Mouse (Mus musculus) heart, embryonic 16.5 days (tissue): Measurements from ENCODE around the gene Gm815. TPM values are rescaled to one million over a fixed set of nuclear protein-coding genes. Genes with fewer than 3 reads are reported as not detected.

Experiments
- ATAC-seq: fragments of 200-750 bp; cut with Nextera tagmentation; replicated peaks from 2 replicates; pipeline ENCODE4 v1.8.0; 2017; ENCODE audit warnings: moderate number of reproducible peaks; ENCODE audit not compliant: insufficient read depth, low FRiP score; ENCODE audit errors: extremely low read depth
- H3K27ac ChIP-seq: fragments of 300-500 bp; sonication (generic); 2 replicates; pipeline ENCODE4 v1.5.1; 2014; ENCODE audit warnings: mild to moderate bottlenecking, low read length, control low read depth, moderate library complexity
- H3K27me3 ChIP-seq: fragments of 300-500 bp; sonication (generic); 2 replicates; pipeline ENCODE4 v1.6.1; 2014; ENCODE audit warnings: low read length, mixed read lengths; ENCODE audit not compliant: control insufficient read depth, insufficient read depth
- H3K36me3 ChIP-seq: fragments of 300-500 bp; sonication (generic); 2 replicates; pipeline ENCODE4 v1.6.1; 2014; ENCODE audit not compliant: control insufficient read depth, insufficient read depth
- H3K4me1 ChIP-seq: fragments of 300-500 bp; sonication (generic); 2 replicates; pipeline ENCODE4 v1.6.1; 2014; ENCODE audit warnings: low read length, mixed read lengths; ENCODE audit not compliant: control insufficient read depth, insufficient read depth
- H3K4me2 ChIP-seq: fragments of 300-500 bp; sonication (generic); 2 replicates; pipeline ENCODE4 v1.6.1; 2014; ENCODE audit warnings: low read depth, mild to moderate bottlenecking, control low read depth, low read length
- H3K4me3 ChIP-seq: fragments of 300-500 bp; sonication (generic); 2 replicates; pipeline ENCODE4 v1.5.1; 2014; ENCODE audit warnings: mild to moderate bottlenecking, control low read depth, low read length
- H3K9ac ChIP-seq: fragments of 300-500 bp; sonication (generic); 2 replicates; pipeline ENCODE4 v1.6.1; 2014; ENCODE audit warnings: low read length, control low read depth
- H3K9me3 ChIP-seq: fragments of 300-500 bp; sonication (generic); replicated peaks from 2 replicates; pipeline ENCODE4 v1.6.1; 2016; ENCODE audit warnings: low read length; ENCODE audit not compliant: control insufficient read depth
- WGBS: fragments of 180-500 bp; shearing (Covaris S2); extraction: QIAGEN DNeasy Blood & Tissue Kit; methylation state at CpG from one replicate; pipeline ENCODE4 v1.1.7; 2014; 5-methylcytosine and 5-hydroxymethylcytosine counted together
- polyA plus RNA-seq: library from polyadenylated mRNA; unstranded; fragments of >200 nt; fragmentation: Nextera tagmentation; extraction: Ambion mirVana; gene quantifications from 2 replicates; pipeline ENCODE4 v1.2.1, GENCODE M21; 2015

Gm815 gene
- polyA plus RNA-seq, result not detected in 2 replicates

DNA sequence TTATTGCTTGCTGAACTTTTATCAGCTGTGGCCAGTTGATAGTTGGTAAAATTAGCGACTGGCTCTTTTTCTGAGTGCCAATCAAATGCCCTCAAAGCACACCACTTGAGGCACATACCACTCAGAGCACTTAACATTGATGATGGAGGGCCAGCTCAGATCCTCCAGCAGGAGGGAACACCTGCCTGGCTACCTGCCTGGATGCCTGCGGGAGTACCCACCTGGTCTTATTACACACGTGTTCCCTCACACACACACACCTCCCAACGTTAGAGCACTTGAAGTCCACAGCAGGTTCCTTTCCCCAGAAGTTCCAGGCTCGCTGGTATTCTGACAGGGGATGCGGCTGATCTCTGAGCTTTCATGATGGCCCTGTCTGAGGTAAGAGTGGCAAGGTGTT is at the start of gene Gm815:
Gene Gm815 (plus strand): TSS at position 266 of the 400 bp plus-strand sequence.
- Histone ChIP-seq H3K4me1 (0 out of 2 replicates have a peak, but pooled peaks cover 2% of the 10 kb centered on the region), H3K4me3 (no peak within 1 kb of the TSS), H3K27ac (no peak within 1 kb of the TSS), H3K9me3 (no peaks in the 10 kb centered on the region), H3K9ac (no peak within 1 kb of the TSS), H3K36me3 (no peaks in the 10 kb centered on the region), H3K27me3 (no peaks in the 10 kb centered on the region), H3K4me2 (no peak within 1 kb of the TSS)
- ATAC-seq, result no peak
- 59% methylated on average over 6 of the region's 6 CpGs for WGBS

DNA sequence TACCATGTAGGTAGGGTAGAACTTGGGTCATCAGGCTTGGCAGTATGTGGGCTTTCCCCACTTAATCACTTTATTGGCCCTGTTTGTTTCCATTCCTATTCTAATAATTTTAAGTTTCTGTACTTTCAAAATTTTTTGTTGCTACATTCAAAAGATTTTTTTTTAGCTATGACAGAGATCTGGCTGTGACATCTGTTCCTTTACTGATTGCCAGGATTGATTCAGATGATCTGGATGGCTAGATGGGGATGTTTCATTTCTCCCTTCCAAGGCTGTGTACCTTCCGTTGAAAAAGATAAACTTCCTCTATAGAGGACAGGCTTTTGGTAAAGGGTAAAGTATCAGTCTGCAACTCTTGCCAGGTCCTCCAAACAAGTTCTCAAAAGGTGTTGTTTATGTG is 48.1 kb upstream of the Gm815 start:
- no peak overlapping the region for H3K4me2 ChIP-seq
- H3K36me3 ChIP-seq, result no peaks in the 10 kb centered on the region
- H3K27ac ChIP-seq, result no peak overlapping the region
- H3K27me3 ChIP-seq, result no peaks in the 10 kb centered on the region
- H3K9me3 ChIP-seq, result peaks cover 4% of the 10 kb centered on the region
- H3K4me1 ChIP-seq, result no peaks in the 10 kb centered on the region
- H3K4me3 ChIP-seq, result no peak overlapping the region
- 64% methylated on average over 1 of the region's 1 CpGs for WGBS
- H3K9ac ChIP-seq, result no peak overlapping the region
- no peak for ATAC-seq

DNA sequence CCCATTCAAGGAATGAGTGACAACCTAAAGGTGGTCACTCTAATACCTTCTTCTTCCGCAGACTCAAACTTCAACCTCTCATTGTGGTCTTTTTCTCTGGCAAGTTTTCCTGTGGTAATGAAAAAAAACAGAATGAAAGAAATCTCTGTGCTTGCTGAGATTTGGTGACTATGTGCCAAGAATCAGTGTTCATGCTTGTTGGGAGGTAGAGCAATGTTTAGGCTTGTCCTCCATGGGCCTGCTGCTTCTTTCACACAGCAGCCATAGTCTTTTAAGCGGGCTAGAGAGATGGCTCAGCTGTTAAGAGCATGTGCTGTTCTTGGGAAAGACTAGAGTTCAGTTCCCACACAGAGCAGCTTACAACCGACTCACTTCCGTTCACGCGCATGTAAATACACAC is 41.8 kb upstream of the Gm815 start:
- ATAC-seq, result no peak
- Histone ChIP-seq H3K4me1 (peaks cover 10% of the 10 kb centered on the region), H3K27ac (no peak overlapping the region), H3K36me3 (no peaks in the 10 kb centered on the region), H3K9ac (no peak overlapping the region), H3K27me3 (no peaks in the 10 kb centered on the region), H3K9me3 (peaks cover 4% of the 10 kb centered on the region), H3K4me2 (no peak overlapping the region), H3K4me3 (no peak overlapping the region)
- WGBS, result 90% methylated on average over 6 of the region's 6 CpGs

DNA sequence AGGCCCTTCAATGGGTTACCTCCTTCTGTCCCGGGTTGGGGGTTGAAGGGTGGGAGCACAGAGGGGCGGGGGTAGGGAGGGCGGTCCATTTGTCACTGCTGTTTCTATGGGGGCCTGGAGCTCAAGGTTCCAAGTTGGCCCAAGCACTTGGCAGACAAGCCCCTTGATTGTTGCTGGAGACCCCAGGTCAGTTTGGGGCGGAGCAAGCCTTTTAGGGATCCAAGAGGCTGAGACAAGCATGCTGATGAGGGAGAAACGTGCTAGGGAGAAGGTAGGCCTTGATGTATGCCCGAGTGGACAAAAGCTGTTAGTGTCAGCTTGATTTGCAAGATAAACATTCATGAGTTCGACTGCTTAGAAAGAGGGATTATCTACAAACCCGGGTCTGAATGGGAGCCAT is 40.9 kb upstream of the Gm815 start:
- ATAC-seq, result peak; percentile 49; the same call in 1 of the 2 replicates
- 36% methylated on average over 8 of the region's 8 CpGs for WGBS
- Histone ChIP-seq H3K9me3 (0 out of 2 replicates have a peak, but pooled peaks cover 5% of the 10 kb centered on the region), H3K9ac (peak overlapping the region; percentile 53; the same call in 1 of the 2 replicates), H3K36me3 (no peaks in the 10 kb centered on the region), H3K27me3 (no peaks in the 10 kb centered on the region), H3K27ac (no peak overlapping the region), H3K4me3 (peak overlapping the region; percentile 69), H3K4me2 (peak overlapping the region; percentile 62), H3K4me1 (peaks cover 10% of the 10 kb centered on the region)

DNA sequence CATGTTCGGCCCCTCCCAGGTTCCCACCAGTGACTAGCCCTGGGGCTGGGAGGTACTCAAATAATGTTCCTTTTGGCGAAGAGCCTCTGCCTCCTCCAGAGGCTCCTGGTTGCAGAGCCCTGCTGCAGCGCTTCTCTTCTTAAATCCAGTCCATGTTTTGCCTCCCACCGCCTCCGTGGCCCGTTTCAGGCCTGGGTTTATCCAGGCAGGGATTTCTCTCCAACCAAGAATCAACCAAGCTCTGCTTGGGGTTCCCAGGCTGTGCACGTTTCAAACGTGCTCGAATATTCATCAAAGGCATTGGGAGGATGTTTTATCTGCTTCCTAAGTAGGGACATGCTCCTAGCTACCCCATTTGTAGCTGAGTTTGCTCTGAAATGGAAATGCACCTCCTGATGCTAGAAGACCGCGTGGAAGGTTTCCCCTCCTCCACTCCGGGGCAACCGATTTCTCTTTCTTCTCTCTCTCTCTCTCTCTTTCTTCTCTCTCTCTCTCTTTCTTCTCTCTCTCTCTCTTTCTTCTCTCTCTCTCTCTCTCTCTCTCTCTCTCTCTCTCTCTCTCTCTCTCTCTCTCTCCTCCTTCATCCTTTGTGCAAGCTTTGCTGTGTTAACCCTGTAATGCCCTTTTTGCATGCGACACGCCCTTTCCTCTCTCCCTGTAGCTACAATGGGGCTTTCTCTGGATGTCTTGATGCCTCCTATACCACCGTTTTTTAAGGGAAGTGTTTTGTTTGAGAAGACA is 40.2 kb upstream of the Gm815 start:
- ATAC-seq, result peak; percentile 92
- peak overlapping the region; percentile 69 for H3K4me3 ChIP-seq
- H3K27ac ChIP-seq, result peak overlapping the region; percentile 91
- 0 out of 2 replicates have a peak, but pooled peaks cover 5% of the 10 kb centered on the region for H3K9me3 ChIP-seq
- H3K27me3 ChIP-seq, result no peaks in the 10 kb centered on the region
- H3K36me3 ChIP-seq, result no peaks in the 10 kb centered on the region
- peaks cover 10% of the 10 kb centered on the region for H3K4me1 ChIP-seq
- 0% methylated on average over 16 of the region's 16 CpGs for WGBS
- H3K9ac ChIP-seq, result peak overlapping the region; percentile 72
- peak overlapping the region; percentile 62 for H3K4me2 ChIP-seq

DNA sequence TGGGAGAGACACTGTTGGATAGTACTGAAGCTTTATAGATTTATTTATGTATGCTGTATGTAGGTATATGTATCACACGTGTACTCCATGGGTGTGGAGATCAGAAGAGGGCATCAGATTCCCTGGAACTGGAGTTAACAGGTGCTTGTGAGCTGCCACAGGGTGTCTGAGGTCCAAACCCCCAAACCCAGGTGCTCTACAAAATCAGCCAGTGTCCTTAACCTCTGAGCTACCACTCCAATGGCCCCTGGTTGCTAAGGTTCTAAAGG is 39.7 kb upstream of the Gm815 start:
- H3K27me3 ChIP-seq, result no peaks in the 10 kb centered on the region
- peak overlapping the region; percentile 91 for H3K27ac ChIP-seq
- H3K4me2 ChIP-seq, result peak overlapping the region; percentile 62
- WGBS, result 10% methylated on average over 1 of the region's 1 CpGs
- H3K9me3 ChIP-seq, result 0 out of 2 replicates have a peak, but pooled peaks cover 5% of the 10 kb centered on the region
- peak overlapping the region; percentile 72 for H3K9ac ChIP-seq
- no peaks in the 10 kb centered on the region for H3K36me3 ChIP-seq
- peaks cover 10% of the 10 kb centered on the region for H3K4me1 ChIP-seq
- ATAC-seq, result no peak
- H3K4me3 ChIP-seq, result peak overlapping the region; percentile 69

DNA sequence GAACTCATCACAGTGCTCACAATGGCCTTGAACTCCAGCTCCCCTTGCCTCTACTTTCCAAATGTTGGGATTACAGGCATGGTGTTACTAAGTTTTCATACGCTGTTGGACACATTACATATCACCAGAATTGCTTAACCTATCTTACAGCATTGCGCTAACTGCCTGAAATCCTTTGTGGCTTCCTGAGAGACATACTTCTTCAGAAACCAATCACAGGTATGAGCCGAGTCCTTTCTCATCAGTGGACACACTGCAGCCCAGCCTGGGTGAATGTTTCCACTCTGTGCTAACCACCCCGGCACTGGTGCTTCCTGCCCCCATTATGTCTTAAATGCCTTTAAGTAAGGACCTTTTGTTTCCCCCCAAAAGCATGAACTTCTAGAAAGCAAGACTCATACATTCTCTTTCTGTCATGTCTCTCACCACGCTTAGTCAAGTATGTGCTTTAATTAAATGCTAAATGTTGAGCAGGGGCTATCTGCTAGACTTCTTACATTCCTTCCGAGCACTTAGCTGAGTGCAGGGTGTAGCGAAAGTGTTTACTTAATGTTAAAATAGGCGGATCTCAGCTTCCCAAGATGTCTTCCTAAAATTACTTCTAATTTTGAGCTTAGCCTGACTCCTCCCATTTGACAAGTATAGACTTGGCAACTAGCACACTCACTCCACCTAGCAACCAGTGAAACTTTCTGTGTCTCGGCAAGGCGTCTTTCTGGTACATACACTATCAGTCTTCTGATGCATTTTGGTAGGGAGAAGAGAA is 34.5 kb upstream of the Gm815 start:
- Histone ChIP-seq H3K4me3 (no peak overlapping the region), H3K27me3 (no peaks in the 10 kb centered on the region), H3K36me3 (no peaks in the 10 kb centered on the region), H3K4me2 (no peak overlapping the region), H3K9me3 (0 out of 2 replicates have a peak, but pooled peaks cover 5% of the 10 kb centered on the region), H3K27ac (peak overlapping the region; percentile 18; the same call in 1 of the 2 replicates), H3K4me1 (peaks cover 10% of the 10 kb centered on the region), H3K9ac (no peak overlapping the region)
- 57% methylated on average over 10 of the region's 10 CpGs for whole genome bisulfite sequencing
- ATAC-seq, result no peak

DNA sequence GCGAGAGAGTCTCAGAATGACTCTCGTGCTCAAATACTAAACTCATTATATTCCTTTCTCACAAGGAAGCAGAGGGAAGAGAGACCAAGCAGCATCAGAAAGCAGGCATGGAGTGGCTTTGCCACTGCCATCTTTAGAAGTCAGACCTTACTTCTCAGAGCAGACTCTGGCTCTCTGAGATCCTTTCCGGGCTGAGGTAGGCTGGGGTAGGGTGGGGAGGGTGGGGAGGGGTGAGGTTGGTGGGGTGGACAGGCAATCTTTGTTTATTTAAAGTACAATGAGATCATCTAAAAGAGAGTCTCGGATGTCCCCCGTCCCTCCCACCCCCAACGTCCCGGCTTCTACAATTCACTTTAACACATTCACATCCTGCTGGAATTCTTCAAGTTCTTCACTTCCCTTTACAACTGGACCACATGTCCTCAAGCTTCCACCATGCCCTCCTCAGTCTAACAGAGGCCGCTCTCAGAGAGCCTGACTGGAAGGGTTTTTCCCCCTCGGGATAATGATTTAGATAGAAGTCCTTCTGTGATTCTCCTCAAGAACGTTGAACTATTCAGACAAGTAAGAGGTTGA is 33.3 kb upstream of the Gm815 start:
- 0 out of 2 replicates have a peak, but pooled peaks cover 5% of the 10 kb centered on the region for H3K9me3 ChIP-seq
- WGBS, result 43% methylated on average over 10 of the region's 10 CpGs
- no peak overlapping the region for H3K4me3 ChIP-seq
- no peak overlapping the region for H3K27ac ChIP-seq
- no peaks in the 10 kb centered on the region for H3K36me3 ChIP-seq
- no peaks in the 10 kb centered on the region for H3K27me3 ChIP-seq
- peak; percentile 32; the same call in 1 of the 2 replicates for ATAC-seq
- peaks cover 8% of the 10 kb centered on the region for H3K4me1 ChIP-seq
- no peak overlapping the region for H3K9ac ChIP-seq
- no peak overlapping the region for H3K4me2 ChIP-seq
